Mouse (Mus musculus) MEL (cell line): ENCODE results near the gene Cct6b.

ENCODE experiments used
- TCF12 ChIP-seq: IDR thresholded peaks from 2 replicates; pipeline ENCODE4 v1.6.1; 2014; ENCODE audit warnings: low read depth, mild to moderate bottlenecking, inconsistent platforms, low read length, improper control_type of control experiment, moderate library complexity
- ZKSCAN1 ChIP-seq: IDR thresholded peaks from 2 replicates; pipeline ENCODE4 v1.6.1; 2012; ENCODE audit warnings: low read depth, mild to moderate bottlenecking, inconsistent platforms, low read length, improper control_type of control experiment, moderate library complexity

DNA sequence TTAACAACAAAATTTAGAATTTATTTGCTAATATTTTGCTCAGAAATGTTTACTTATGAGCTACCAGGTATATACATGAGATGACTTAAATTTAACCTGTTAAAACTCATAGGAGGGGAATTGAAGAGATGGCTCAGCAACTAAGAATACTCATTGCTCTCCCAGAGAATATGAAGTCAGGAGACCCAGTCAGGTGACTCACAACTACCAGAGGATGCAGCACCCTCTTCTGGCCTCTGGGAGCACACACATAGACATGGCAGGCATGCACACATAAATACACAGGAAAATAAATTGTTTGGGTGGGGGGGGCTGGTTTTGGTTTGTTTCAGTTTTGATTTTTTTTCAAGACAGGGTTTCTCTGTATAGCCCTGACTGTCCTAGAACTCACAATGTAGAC is 25.1 kb downstream of the Cct6b start:
- TF ChIP-seq TCF12 (no peak), ZKSCAN1 (no peak)
